Mouse (Mus musculus) stomach, postnatal 0 days (tissue): ENCODE measurements around the gene 6330409D20Rik.

Source experiments
- CTCF ChIP-seq: IDR thresholded peaks from 2 replicates; pipeline ENCODE4 v1.5.1; 2016; ENCODE audit warnings: antibody characterized with exemption, low read depth, mild to moderate bottlenecking, moderate library complexity
- EP300 ChIP-seq: optimal IDR thresholded peaks from 2 replicates; pipeline ENCODE3; 2016; ENCODE audit warnings: antibody characterized with exemption

DNA sequence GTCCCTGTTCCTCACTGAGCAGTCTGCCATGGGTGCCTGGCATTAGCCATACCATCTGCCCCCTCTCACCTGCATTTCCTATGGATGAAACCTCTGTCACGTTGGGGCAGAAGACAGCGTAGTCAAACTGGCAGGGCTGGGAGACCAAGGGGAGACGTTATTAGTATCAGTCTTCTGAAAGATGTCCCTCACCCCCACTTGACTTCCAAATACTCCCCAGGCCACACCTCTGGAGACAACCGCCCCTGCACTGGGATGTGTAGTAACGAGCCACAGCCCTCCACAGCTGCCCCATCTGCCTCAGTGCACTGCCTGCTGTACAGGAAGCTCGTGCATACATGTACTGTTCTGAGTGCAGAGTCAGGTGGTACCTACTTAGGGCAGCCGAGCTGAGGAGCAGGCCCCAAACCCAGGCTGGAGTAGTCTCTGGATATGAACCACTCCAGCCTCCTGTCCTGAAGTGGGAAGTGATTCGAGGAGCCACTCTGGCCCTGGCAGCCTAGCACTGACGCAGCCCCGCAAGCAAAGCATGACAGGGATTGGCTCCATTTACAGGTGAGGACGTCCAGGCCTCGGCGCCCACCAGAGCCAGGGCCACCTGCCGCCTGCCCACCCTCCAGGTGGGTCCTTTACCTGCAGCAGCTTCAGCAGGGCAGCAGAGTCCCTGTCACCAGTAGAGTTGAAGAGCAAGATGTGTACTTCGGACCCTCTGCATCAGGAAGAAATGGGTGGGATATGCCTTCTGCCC, 56.0 kb downstream of the 6330409D20Rik start:
- no peak for TF ChIP-seq EP300
- TF ChIP-seq CTCF = no peak
